Mouse (Mus musculus) liver, postnatal 0 days (tissue): Measurements from ENCODE around the gene Thegl. TPM values are rescaled to one million over a fixed set of nuclear protein-coding genes. Genes with fewer than 3 reads are reported as not detected.
"Not testable (repeated sequence)": the region's sequence is repeated elsewhere in the genome, so short reads cannot be mapped to it uniquely, and the experiment has no call there.

Experiments used
- ATAC-seq: fragments of 200-750 bp; cut with Nextera tagmentation; 2 replicates; pipeline ENCODE4 v1.8.0; 2017; ENCODE audit warnings: mild to moderate bottlenecking, moderate library complexity
- DNase-seq: peaks from one replicate; pipeline ENCODE4 v3.0.0-alpha.2; 2016
- H3K27ac ChIP-seq: fragments of 300-500 bp; sonication (generic); 2 replicates; pipeline ENCODE4 v1.5.1; 2014; ENCODE audit warnings: antibody characterized with exemption, moderate library complexity, mild to moderate bottlenecking, low read depth
- H3K27me3 ChIP-seq: fragments of 300-500 bp; sonication (generic); 2 replicates; pipeline ENCODE4 v1.6.1; 2014; ENCODE audit warnings: low read length, control low read depth, mixed read lengths; ENCODE audit not compliant: insufficient read depth
- H3K36me3 ChIP-seq: fragments of 300-500 bp; sonication (generic); replicated peaks from 2 replicates; pipeline ENCODE4 v1.6.1; 2014; ENCODE audit warnings: mild to moderate bottlenecking, control low read depth, low read length, moderate library complexity, mixed read lengths; ENCODE audit not compliant: insufficient read depth
- H3K4me1 ChIP-seq: fragments of 300-500 bp; sonication (generic); 2 replicates; pipeline ENCODE4 v1.6.1; 2014; ENCODE audit warnings: antibody characterized with exemption, mild to moderate bottlenecking, control low read depth; ENCODE audit not compliant: insufficient read depth
- H3K4me2 ChIP-seq: fragments of 300-500 bp; sonication (generic); 2 replicates; pipeline ENCODE4 v1.6.1; 2014; ENCODE audit warnings: low read depth, mild to moderate bottlenecking, low read length, moderate library complexity, mixed read lengths
- H3K4me3 ChIP-seq: fragments of 300-500 bp; sonication (generic); 2 replicates; pipeline ENCODE4 v1.5.1; 2014; ENCODE audit warnings: low read depth, low read length
- H3K9ac ChIP-seq: fragments of 300-500 bp; sonication (generic); replicated peaks from 2 replicates; pipeline ENCODE4 v1.6.1; 2014; ENCODE audit warnings: mild to moderate bottlenecking, moderate library complexity
- H3K9me3 ChIP-seq: fragments of 300-500 bp; sonication (generic); 2 replicates; pipeline ENCODE4 v1.6.1; 2016; ENCODE audit warnings: mild to moderate bottlenecking, control low read depth, low read length, mixed read lengths
- CTCF ChIP-seq: sonication (generic); IDR thresholded peaks from 2 replicates; pipeline ENCODE4 v1.5.1; 2016; ENCODE audit warnings: antibody characterized with exemption, low read depth
- EP300 ChIP-seq: IDR thresholded peaks from 2 replicates; pipeline ENCODE4 v1.6.1; 2016; ENCODE audit warnings: antibody characterized with exemption, low read depth, mild to moderate bottlenecking
- WGBS: fragments of 180-500 bp; shearing (Covaris S2); extraction: QIAGEN DNeasy Blood & Tissue Kit; methylation state at CpG from one replicate; pipeline ENCODE4 v1.1.7; 2014; ENCODE audit not compliant: insufficient replicate concordance; 5-methylcytosine and 5-hydroxymethylcytosine counted together
- polyA plus RNA-seq: library from polyadenylated mRNA; unstranded; fragments of >200 nt; fragmentation: Nextera tagmentation; extraction: Ambion mirVana; gene quantifications from 2 replicates; pipeline ENCODE4 v1.2.1, GENCODE M21; 2015

Thegl gene
- polyA plus RNA-seq, 1 experiment from 2014 or later, result 0.19 TPM

DNA sequence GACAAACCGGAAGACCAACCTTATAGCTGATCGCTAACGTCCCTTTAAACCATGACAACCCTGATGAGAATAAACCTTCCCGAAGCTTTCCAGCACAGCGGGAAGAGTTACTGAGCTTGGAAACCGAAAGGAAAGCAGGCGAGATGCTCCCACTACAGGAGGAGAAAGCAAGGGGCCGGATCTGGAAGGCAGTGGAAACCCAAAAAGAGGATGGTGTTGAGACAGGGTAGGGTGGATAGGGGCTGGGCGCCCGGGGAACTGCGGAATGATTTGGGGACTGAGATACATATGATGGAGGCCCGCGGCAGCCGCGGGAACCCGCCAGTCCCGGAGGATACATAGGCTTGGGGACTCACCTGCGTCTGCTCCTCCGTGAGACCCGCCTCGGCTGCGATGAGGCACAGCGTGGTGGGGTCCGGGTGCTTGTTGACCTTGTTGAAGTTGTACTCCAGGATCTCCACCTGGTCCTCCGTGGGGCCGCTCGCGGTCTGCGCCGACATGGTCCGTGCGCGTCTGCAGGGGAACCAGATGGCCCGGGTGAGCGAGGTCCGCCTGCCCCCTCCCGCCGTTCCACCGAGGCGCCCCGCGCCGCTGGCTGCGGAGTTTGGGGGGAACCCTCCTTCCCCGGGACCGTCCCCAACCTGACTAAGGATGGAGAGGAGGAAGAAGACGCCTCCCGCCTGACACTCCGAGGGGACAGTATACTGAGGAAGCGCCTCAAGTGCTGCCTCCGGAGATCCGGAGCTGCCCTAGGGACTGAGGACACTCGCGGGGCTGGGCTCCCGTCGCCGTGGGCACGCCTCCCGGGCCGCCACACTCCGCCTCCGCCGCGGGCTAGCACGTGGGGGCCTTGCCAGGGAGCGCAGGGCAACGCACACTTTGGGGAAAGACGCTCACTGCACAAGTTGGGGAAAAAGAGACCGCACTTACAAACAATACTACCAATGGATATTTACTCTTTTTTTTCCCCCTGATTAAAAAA is 79.0 kb downstream of the Thegl start:
- Histone ChIP-seq H3K4me1 (peaks cover 38% of the 10 kb centered on the region), H3K4me3 (peak overlapping the region; percentile 77), H3K9ac (peak overlapping the region; percentile 74), H3K9me3 (no peaks in the 10 kb centered on the region), H3K36me3 (no peaks in the 10 kb centered on the region), H3K4me2 (peak overlapping the region; percentile 95), H3K27ac (0 out of 2 replicates have a peak overlapping the region, but pooled peaks have one; percentile 16), H3K27me3 (no peaks in the 10 kb centered on the region)
- ATAC-seq (peak; percentile 86), DNase-seq (peak; percentile 85)
- no peak for TF ChIP-seq EP300
- WGBS, result under 1% methylated on average over 67 of the region's 69 CpGs

DNA sequence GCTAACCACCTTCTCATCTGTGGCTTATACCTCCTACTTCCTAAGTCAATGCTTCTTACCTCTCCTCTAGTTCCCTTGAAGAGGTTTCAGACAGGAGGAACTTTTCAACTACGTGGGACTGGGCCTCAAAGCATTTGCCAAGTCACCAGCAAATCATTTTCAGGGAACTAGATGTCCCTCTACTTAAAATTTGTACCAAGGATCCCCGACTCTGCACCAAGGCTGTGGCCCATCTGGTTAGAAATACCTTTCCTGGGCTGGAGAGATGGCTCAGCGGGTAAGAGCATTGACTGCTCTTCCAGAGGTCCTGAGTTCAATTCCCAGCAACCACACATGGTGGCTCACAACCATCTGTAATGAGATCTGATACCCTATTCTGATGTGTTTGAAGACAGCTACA is 80.4 kb downstream of the Thegl start:
- H3K9me3 ChIP-seq, DNase-seq, H3K27ac ChIP-seq, H3K4me2 ChIP-seq, H3K36me3 ChIP-seq, H3K27me3 ChIP-seq, H3K9ac ChIP-seq, H3K4me3 ChIP-seq, ATAC-seq: not testable (repeated sequence)
- H3K4me1 ChIP-seq, result peaks cover 41% of the 10 kb centered on the region
- 72% methylated on average over 3 of the region's 3 CpGs for WGBS

DNA sequence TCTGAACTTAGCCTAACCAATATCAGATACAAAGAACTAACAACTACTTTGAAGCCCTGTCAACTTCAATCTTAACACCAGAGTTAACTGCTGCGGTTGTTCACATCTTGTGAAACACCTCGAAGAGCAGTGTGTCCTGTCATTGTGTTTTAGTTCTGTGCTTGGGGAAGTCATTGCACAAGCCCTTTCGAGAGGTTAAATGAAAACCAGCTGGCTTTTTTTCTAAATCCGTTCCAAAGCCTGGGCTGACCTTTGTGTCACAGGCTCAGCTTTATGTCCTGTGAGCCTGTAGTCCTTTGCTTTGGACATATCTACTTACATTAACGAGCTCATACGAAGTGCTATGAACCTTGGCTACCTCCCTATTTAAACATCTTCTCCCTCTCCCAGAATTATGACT is 81.9 kb downstream of the Thegl start:
- no peak overlapping the region for H3K4me2 ChIP-seq
- DNase-seq (no peak), ATAC-seq (peak; percentile 40)
- H3K9me3 ChIP-seq, result no peaks in the 10 kb centered on the region
- peaks cover 39% of the 10 kb centered on the region for H3K4me1 ChIP-seq
- H3K9ac ChIP-seq, result no peak overlapping the region
- TF ChIP-seq EP300, result no peak
- no peak for TF ChIP-seq CTCF
- H3K27ac ChIP-seq, result peak overlapping the region; percentile 0; the same call in 1 of the 2 replicates
- H3K4me3 ChIP-seq, result no peak overlapping the region
- no peaks in the 10 kb centered on the region for H3K36me3 ChIP-seq
- no peaks in the 10 kb centered on the region for H3K27me3 ChIP-seq
- 32% methylated on average over 6 of the region's 6 CpGs for WGBS

DNA sequence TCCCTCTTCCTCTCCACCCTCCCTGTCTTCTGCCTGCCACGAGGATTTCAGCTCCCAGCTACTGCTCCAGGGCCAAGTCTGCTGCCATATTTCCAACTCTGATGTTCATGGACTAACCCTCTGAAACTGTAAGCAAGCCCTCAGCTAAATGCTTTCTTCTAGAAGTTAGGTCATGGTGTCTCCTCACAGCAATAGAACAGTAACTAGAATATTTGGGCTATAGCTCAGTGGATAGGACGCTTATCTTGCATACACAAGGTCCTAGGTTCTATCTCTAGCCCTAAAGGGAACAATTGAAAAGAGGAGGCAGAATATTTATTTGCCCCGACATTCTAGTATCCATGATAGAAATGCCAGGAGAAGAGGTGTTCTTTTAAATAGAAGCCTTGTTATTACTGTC is 83.1 kb downstream of the Thegl start:
- peaks cover 32% of the 10 kb centered on the region for H3K4me1 ChIP-seq
- no peak for ATAC-seq
- no peak overlapping the region for H3K9ac ChIP-seq
- 65% methylated on average over 3 of the region's 3 CpGs for WGBS
- H3K4me2 ChIP-seq, result no peak overlapping the region
- TF ChIP-seq EP300 (no peak), CTCF (no peak)
- H3K36me3 ChIP-seq, result no peaks in the 10 kb centered on the region
- no peak for DNase-seq
- H3K9me3 ChIP-seq, result no peaks in the 10 kb centered on the region
- H3K4me3 ChIP-seq, result no peak overlapping the region
- H3K27ac ChIP-seq, result no peak overlapping the region
- H3K27me3 ChIP-seq, result no peaks in the 10 kb centered on the region

DNA sequence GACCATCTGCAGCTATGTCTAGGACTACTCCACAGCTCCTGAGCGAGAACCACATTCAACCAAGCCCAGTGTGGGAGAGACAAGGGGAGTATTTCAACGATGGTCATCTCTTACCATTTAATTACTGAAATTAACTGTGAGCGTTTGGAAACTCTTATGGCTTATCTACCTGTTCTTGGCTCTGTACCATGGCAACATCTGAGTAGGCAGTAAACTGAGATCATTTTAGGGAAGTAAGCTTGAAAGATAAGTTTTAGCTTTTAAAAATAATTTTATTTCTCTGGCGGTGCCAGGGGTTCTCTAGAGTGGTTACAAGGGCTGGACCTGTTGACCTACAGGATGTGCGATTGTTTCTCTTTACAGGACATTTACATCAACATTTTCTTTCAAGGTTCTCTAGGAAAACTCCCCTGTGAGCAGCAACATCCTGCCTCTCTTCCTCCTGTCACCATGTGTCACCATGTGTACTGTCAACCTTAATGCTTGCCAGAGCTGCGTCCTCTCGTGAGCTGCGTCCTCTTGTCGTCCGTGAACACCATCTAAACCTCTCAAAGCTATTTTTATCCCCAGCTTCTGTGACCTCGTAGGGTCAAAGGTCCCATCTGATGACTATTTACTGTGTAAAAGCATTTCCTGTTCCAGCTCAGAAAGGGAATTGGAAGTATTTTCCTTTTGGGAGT is 83.6 kb downstream of the Thegl start:
- 31% methylated on average over 11 of the region's 11 CpGs for WGBS

DNA sequence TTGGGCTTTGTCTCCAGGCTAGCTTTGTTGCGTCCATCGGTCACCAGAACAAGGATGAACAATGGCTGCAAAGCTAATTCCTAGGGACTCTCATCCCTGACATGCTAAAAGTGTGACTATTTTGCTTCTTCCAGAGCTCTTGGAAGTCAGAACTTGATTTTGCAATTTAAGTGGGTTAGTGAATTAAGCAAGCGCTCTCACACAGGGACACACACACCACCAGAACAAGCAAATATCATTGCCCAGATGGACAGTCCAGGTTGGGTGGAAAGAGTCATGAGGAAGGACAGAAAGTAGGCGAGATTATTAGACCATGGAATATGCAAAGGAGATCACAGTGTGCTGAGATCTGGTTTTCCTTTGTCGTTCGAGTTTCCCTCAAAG is 84.2 kb downstream of the Thegl start:
- no peak overlapping the region for H3K9ac ChIP-seq
- H3K27ac ChIP-seq, result no peak overlapping the region
- no peak overlapping the region for H3K4me2 ChIP-seq
- no peaks in the 10 kb centered on the region for H3K9me3 ChIP-seq
- H3K4me3 ChIP-seq, result no peak overlapping the region
- no peaks in the 10 kb centered on the region for H3K36me3 ChIP-seq
- DNase-seq, result no peak
- TF ChIP-seq CTCF (no peak), EP300 (no peak)
- ATAC-seq, result peak; percentile 39; the same call in 1 of the 2 replicates
- 61% methylated on average over 6 of the region's 6 CpGs for WGBS
- H3K4me1 ChIP-seq, result peaks cover 28% of the 10 kb centered on the region
- H3K27me3 ChIP-seq, result no peaks in the 10 kb centered on the region

More for the DNA sequence above, 83.6 kb downstream of the Thegl start:
- Histone ChIP-seq H3K36me3 (no peaks in the 10 kb centered on the region), H3K9me3 (no peaks in the 10 kb centered on the region), H3K4me3 (no peak overlapping the region), H3K4me2 (no peak overlapping the region), H3K27me3 (no peaks in the 10 kb centered on the region), H3K27ac (no peak overlapping the region), H3K4me1 (peaks cover 29% of the 10 kb centered on the region), H3K9ac (no peak overlapping the region)
- TF ChIP-seq EP300, result 0 out of 2 replicates have a peak, but pooled peaks have one; percentile 10
- TF ChIP-seq CTCF, result no peak
- ATAC-seq (peak; percentile 38), DNase-seq (no peak)
